Mouse (Mus musculus) thymus, adult 2 months (tissue): ENCODE results near the gene Spsb1.

Experiments
- CTCF ChIP-seq: fragments of 200-500 bp; IDR thresholded peaks from 2 replicates; pipeline ENCODE4 v1.5.1; 2012; ENCODE audit warnings: mild to moderate bottlenecking, control low read depth, low read length, moderate library complexity, borderline replicate concordance; ENCODE audit not compliant: control insufficient read depth, poor library complexity, insufficient read depth; ENCODE audit errors: extremely low read depth
- POLR2A ChIP-seq: fragments of 200-500 bp; IDR thresholded peaks from 2 replicates; pipeline ENCODE4 v1.6.1; 2012; ENCODE audit warnings: mild to moderate bottlenecking, low read length, control low read depth, moderate library complexity; ENCODE audit not compliant: control insufficient read depth, poor library complexity, insufficient read depth; ENCODE audit errors: extremely low read depth

GRCm38 (mm10) chr4:149880908-149881307 is 73.9 kb downstream of the Spsb1 start:
- no peak for TF ChIP-seq CTCF
- TF ChIP-seq POLR2A: no peak
